Mouse (Mus musculus) neural tube, embryonic 12.5 days (tissue): ENCODE data around the gene Maats1. TPM values are rescaled to one million over a fixed set of nuclear protein-coding genes. Genes with fewer than 3 reads are reported as not detected.

Source experiments
- ATAC-seq: fragments of 200-750 bp; cut with Nextera tagmentation; 2 replicates; pipeline ENCODE4 v1.8.0; 2017; ENCODE audit warnings: low read depth, mild to moderate bottlenecking, moderate TSS enrichment, moderate library complexity; ENCODE audit not compliant: low FRiP score
- H3K27ac ChIP-seq: fragments of 300-500 bp; sonication (generic); 2 replicates; pipeline ENCODE4 v1.5.1; 2016
- H3K27me3 ChIP-seq: fragments of 300-500 bp; sonication (generic); replicated peaks from 2 replicates; pipeline ENCODE4 v1.6.1; 2016; ENCODE audit warnings: mild to moderate bottlenecking
- H3K36me3 ChIP-seq: fragments of 300-500 bp; sonication (generic); 2 replicates; pipeline ENCODE4 v1.6.1; 2016; ENCODE audit warnings: mild to moderate bottlenecking
- H3K4me1 ChIP-seq: fragments of 300-500 bp; sonication (generic); 2 replicates; pipeline ENCODE4 v1.6.1; 2016
- H3K4me2 ChIP-seq: fragments of 300-500 bp; sonication (generic); replicated peaks from 2 replicates; pipeline ENCODE4 v1.6.1; 2016; ENCODE audit warnings: mild to moderate bottlenecking
- H3K4me3 ChIP-seq: fragments of 300-500 bp; sonication (generic); 2 replicates; pipeline ENCODE4 v1.5.1; 2016
- H3K9ac ChIP-seq: fragments of 300-500 bp; sonication (generic); 2 replicates; pipeline ENCODE4 v1.6.1; 2016; ENCODE audit warnings: mild to moderate bottlenecking
- H3K9me3 ChIP-seq: fragments of 300-500 bp; sonication (generic); 2 replicates; pipeline ENCODE4 v1.6.1; 2016; ENCODE audit warnings: mild to moderate bottlenecking
- WGBS: fragments of 180-500 bp; shearing (Covaris S2); methylation state at CpG from one replicate; pipeline ENCODE4 v1.1.7; 2016; 5-methylcytosine and 5-hydroxymethylcytosine counted together
- polyA plus RNA-seq: library from polyadenylated mRNA; unstranded; fragments of >200 nt; fragmentation: Nextera tagmentation; extraction: Ambion mirVana; gene quantifications from 2 replicates; pipeline ENCODE4 v1.2.1, GENCODE M21; 2016

Gene Maats1
- polyA plus RNA-seq, result 0.22 and 0.25 TPM in 2 replicates

- peak; percentile 89 for ATAC-seq
- Histone ChIP-seq H3K9me3 (no peaks in the 10 kb centered on the region), H3K9ac (peak within 1 kb of the TSS; percentile 38; the same call in 1 of the 2 replicates), H3K4me1 (peaks cover 9% of the 10 kb centered on the region), H3K4me2 (peak within 1 kb of the TSS; percentile 77), H3K36me3 (no peaks in the 10 kb centered on the region), H3K4me3 (peak within 1 kb of the TSS; percentile 29), H3K27ac (no peak within 1 kb of the TSS), H3K27me3 (no peaks in the 10 kb centered on the region)
- 12% methylated on average over 30 of the region's 30 CpGs for WGBS
These were observed at the start of gene Maats1 for GRCm38 (mm10) chr16:38341396-38342324. TSS of gene Maats1 (minus strand) at chr16:38342143.

GRCm38 (mm10) chr16:38390322-38390721 is 48.4 kb upstream of the Maats1 start:
- Histone ChIP-seq H3K36me3 (no peaks in the 10 kb centered on the region), H3K27me3 (no peaks in the 10 kb centered on the region), H3K4me3 (no peak overlapping the region), H3K9me3 (no peaks in the 10 kb centered on the region), H3K4me2 (no peak overlapping the region), H3K4me1 (no peaks in the 10 kb centered on the region), H3K27ac (no peak overlapping the region), H3K9ac (no peak overlapping the region)
- no peak for ATAC-seq
- 93% methylated on average over 7 of the region's 7 CpGs for WGBS

GRCm38 (mm10) chr16:38389284-38389893 is 47.4 kb upstream of the Maats1 start:
- Histone ChIP-seq H3K4me2 (no peak overlapping the region), H3K4me3 (no peak overlapping the region), H3K4me1 (no peaks in the 10 kb centered on the region), H3K36me3 (no peaks in the 10 kb centered on the region), H3K27me3 (no peaks in the 10 kb centered on the region), H3K9me3 (no peaks in the 10 kb centered on the region), H3K27ac (no peak overlapping the region), H3K9ac (no peak overlapping the region)
- 75% methylated on average over 8 of the region's 8 CpGs for WGBS
- ATAC-seq, result no peak

- Histone ChIP-seq H3K4me1 (no peaks in the 10 kb centered on the region), H3K9ac (no peak overlapping the region), H3K27me3 (no peaks in the 10 kb centered on the region), H3K36me3 (no peaks in the 10 kb centered on the region), H3K4me3 (no peak overlapping the region), H3K27ac (no peak overlapping the region), H3K4me2 (no peak overlapping the region), H3K9me3 (no peaks in the 10 kb centered on the region)
- 81% methylated on average over 6 of the region's 6 CpGs for WGBS
- no peak for ATAC-seq
These were observed 46.8 kb upstream of the Maats1 start for GRCm38 (mm10) chr16:38388757-38389156.

- Histone ChIP-seq H3K4me3 (no peak overlapping the region), H3K36me3 (no peaks in the 10 kb centered on the region), H3K9ac (no peak overlapping the region), H3K9me3 (no peaks in the 10 kb centered on the region), H3K27ac (no peak overlapping the region), H3K4me2 (no peak overlapping the region), H3K27me3 (no peaks in the 10 kb centered on the region), H3K4me1 (no peaks in the 10 kb centered on the region)
- no peak for ATAC-seq
- WGBS, result 84% methylated on average over 6 of the region's 6 CpGs
These were observed 45.4 kb upstream of the Maats1 start for GRCm38 (mm10) chr16:38387389-38387788.

- no peak overlapping the region for H3K4me2 ChIP-seq
- WGBS, result 91% methylated on average over 4 of the region's 4 CpGs
- no peak overlapping the region for H3K4me3 ChIP-seq
- H3K27me3 ChIP-seq, result no peaks in the 10 kb centered on the region
- H3K27ac ChIP-seq, result no peak overlapping the region
- ATAC-seq, result no peak
- no peaks in the 10 kb centered on the region for H3K4me1 ChIP-seq
- H3K9me3 ChIP-seq, result no peaks in the 10 kb centered on the region
- H3K36me3 ChIP-seq, result no peaks in the 10 kb centered on the region
- no peak overlapping the region for H3K9ac ChIP-seq
These were observed 43.8 kb upstream of the Maats1 start for GRCm38 (mm10) chr16:38385700-38386099.

GRCm38 (mm10) chr16:38385184-38385634 is 43.3 kb upstream of the Maats1 start:
- no peak overlapping the region for H3K4me3 ChIP-seq
- no peaks in the 10 kb centered on the region for H3K4me1 ChIP-seq
- no peak overlapping the region for H3K4me2 ChIP-seq
- no peaks in the 10 kb centered on the region for H3K27me3 ChIP-seq
- H3K9me3 ChIP-seq, result no peaks in the 10 kb centered on the region
- no peak for ATAC-seq
- H3K9ac ChIP-seq, result no peak overlapping the region
- WGBS, result 87% methylated on average over 6 of the region's 6 CpGs
- no peak overlapping the region for H3K27ac ChIP-seq
- no peaks in the 10 kb centered on the region for H3K36me3 ChIP-seq

GRCm38 (mm10) chr16:38383683-38384082 is 41.7 kb upstream of the Maats1 start:
- Histone ChIP-seq H3K4me1 (no peaks in the 10 kb centered on the region), H3K36me3 (no peaks in the 10 kb centered on the region), H3K4me3 (no peak overlapping the region), H3K27ac (no peak overlapping the region), H3K27me3 (no peaks in the 10 kb centered on the region), H3K9ac (no peak overlapping the region), H3K4me2 (no peak overlapping the region), H3K9me3 (no peaks in the 10 kb centered on the region)
- ATAC-seq, result no peak
- whole genome bisulfite sequencing, result 78% methylated on average over 2 of the region's 2 CpGs

GRCm38 (mm10) chr16:38379926-38380325 is 38.0 kb upstream of the Maats1 start:
- no peaks in the 10 kb centered on the region for H3K9me3 ChIP-seq
- no peak overlapping the region for H3K9ac ChIP-seq
- no peak overlapping the region for H3K4me2 ChIP-seq
- H3K4me1 ChIP-seq, result peaks cover 6% of the 10 kb centered on the region; the same call in 1 of the 2 replicates
- no peaks in the 10 kb centered on the region for H3K36me3 ChIP-seq
- 96% methylated on average over 3 of the region's 3 CpGs for WGBS
- no peak for ATAC-seq
- no peak overlapping the region for H3K4me3 ChIP-seq
- H3K27me3 ChIP-seq, result no peaks in the 10 kb centered on the region
- H3K27ac ChIP-seq, result no peak overlapping the region

- H3K4me2 ChIP-seq, result no peak overlapping the region
- 17% methylated on average over 3 of the region's 3 CpGs for WGBS
- no peak overlapping the region for H3K4me3 ChIP-seq
- peaks cover 6% of the 10 kb centered on the region; the same call in 1 of the 2 replicates for H3K4me1 ChIP-seq
- H3K9me3 ChIP-seq, result no peaks in the 10 kb centered on the region
- no peak overlapping the region for H3K9ac ChIP-seq
- H3K27ac ChIP-seq, result no peak overlapping the region
- H3K36me3 ChIP-seq, result no peaks in the 10 kb centered on the region
- ATAC-seq, result no peak
- no peaks in the 10 kb centered on the region for H3K27me3 ChIP-seq
These were observed 37.5 kb upstream of the Maats1 start for GRCm38 (mm10) chr16:38379493-38379892.

- H3K4me1 ChIP-seq, result peaks cover 6% of the 10 kb centered on the region; the same call in 1 of the 2 replicates
- ATAC-seq, result no peak
- no peaks in the 10 kb centered on the region for H3K36me3 ChIP-seq
- no peaks in the 10 kb centered on the region for H3K27me3 ChIP-seq
- no peak overlapping the region for H3K4me3 ChIP-seq
- H3K27ac ChIP-seq, result no peak overlapping the region
- no peaks in the 10 kb centered on the region for H3K9me3 ChIP-seq
- no peak overlapping the region for H3K4me2 ChIP-seq
- H3K9ac ChIP-seq, result no peak overlapping the region
- 58% methylated on average over 6 of the region's 6 CpGs for WGBS
These were observed 37.1 kb upstream of the Maats1 start for GRCm38 (mm10) chr16:38379088-38379487.

GRCm38 (mm10) chr16:38378591-38378990 is 36.6 kb upstream of the Maats1 start:
- H3K27me3 ChIP-seq, result no peaks in the 10 kb centered on the region
- no peaks in the 10 kb centered on the region for H3K9me3 ChIP-seq
- ATAC-seq, result no peak
- no peak overlapping the region for H3K4me2 ChIP-seq
- H3K9ac ChIP-seq, result no peak overlapping the region
- no peaks in the 10 kb centered on the region for H3K36me3 ChIP-seq
- H3K4me3 ChIP-seq, result no peak overlapping the region
- H3K27ac ChIP-seq, result no peak overlapping the region
- WGBS, result 79% methylated on average over 6 of the region's 6 CpGs
- H3K4me1 ChIP-seq, result peaks cover 6% of the 10 kb centered on the region; the same call in 1 of the 2 replicates
